Mouse (Mus musculus): ENCODE results near the gene Slc12a9. TPM values are rescaled to one million over a fixed set of nuclear protein-coding genes. Genes with fewer than 3 reads are reported as not detected.

Gene Slc12a9
- polyA plus RNA-seq, 1 experiment, result 6.4 TPM

- Histone ChIP-seq H3K9me3 (no peaks in the 10 kb centered on the region), H3K27me3 (replicated peaks) (no peaks in the 10 kb centered on the region), H3K36me3 (replicated peaks; ENCODE audit: low read length) (peaks cover 60% of the 10 kb centered on the region), H3K4me3 (replicated peaks) (peak within 1 kb of the TSS; percentile 92), H3K4me1 (peaks cover 70% of the 10 kb centered on the region)
- TF ChIP-seq GATA1 (IDR thresholded peaks at IDR 0.05; ENCODE audit: borderline replicate concordance, low read length) (no peak), FLI1 (IDR thresholded peaks at IDR 0.05; ENCODE audit: low read length) (no peak)
These were observed 19.0 kb downstream of the Slc12a9 start, which contains the start of gene Trip6 for GRCm38 (mm10) chr5:137314193-137315083. Gene Trip6, minus strand, starts transcription at chr5:137314404.

- Histone ChIP-seq H3K27me3 (replicated peaks) (no peaks in the 10 kb centered on the region), H3K4me3 (replicated peaks) (peak overlapping the region; percentile 92), H3K36me3 (replicated peaks; ENCODE audit: low read length) (peaks cover 64% of the 10 kb centered on the region), H3K4me1 (peaks cover 75% of the 10 kb centered on the region), H3K9me3 (no peaks in the 10 kb centered on the region)
- TF ChIP-seq GATA1 (IDR thresholded peaks at IDR 0.05; ENCODE audit: borderline replicate concordance, low read length), result no peak
- no peak for TF ChIP-seq FLI1 (IDR thresholded peaks at IDR 0.05; ENCODE audit: low read length)
These were observed 19.8 kb downstream of the Slc12a9 start for GRCm38 (mm10) chr5:137313466-137314192.

GRCm38 (mm10) chr5:137308356-137308755 lies 25.0 kb downstream of the Slc12a9 start:
- H3K4me3 ChIP-seq (replicated peaks), result peak overlapping the region; percentile 96
- H3K4me1 ChIP-seq, result peaks cover 80% of the 10 kb centered on the region
- H3K27me3 ChIP-seq (replicated peaks), result no peaks in the 10 kb centered on the region
- TF ChIP-seq FLI1 (IDR thresholded peaks at IDR 0.05; ENCODE audit: low read length), result no peak
- no peak for TF ChIP-seq GATA1 (IDR thresholded peaks at IDR 0.05; ENCODE audit: borderline replicate concordance, low read length)
- peaks cover 61% of the 10 kb centered on the region for H3K36me3 ChIP-seq (replicated peaks; ENCODE audit: low read length)
- no peaks in the 10 kb centered on the region for H3K9me3 ChIP-seq

GRCm38 (mm10) chr5:137307071-137307912 lies 26.1 kb downstream of the Slc12a9 start, which contains the start of gene Srrt:
Gene Srrt, minus strand, starts transcription at chr5:137307674.
- Histone ChIP-seq H3K36me3 (replicated peaks; ENCODE audit: low read length) (peaks cover 71% of the 10 kb centered on the region), H3K9me3 (no peaks in the 10 kb centered on the region), H3K27me3 (replicated peaks) (no peaks in the 10 kb centered on the region), H3K4me3 (replicated peaks) (peak within 1 kb of the TSS; percentile 96), H3K4me1 (peaks cover 80% of the 10 kb centered on the region)
- TF ChIP-seq GATA1 (IDR thresholded peaks at IDR 0.05; ENCODE audit: borderline replicate concordance, low read length) (no peak), FLI1 (IDR thresholded peaks at IDR 0.05; ENCODE audit: low read length) (no peak)

- H3K36me3 ChIP-seq (replicated peaks; ENCODE audit: low read length), result peaks cover 73% of the 10 kb centered on the region
- H3K27me3 ChIP-seq (replicated peaks), result no peaks in the 10 kb centered on the region
- TF ChIP-seq GATA1 (IDR thresholded peaks at IDR 0.05; ENCODE audit: borderline replicate concordance, low read length) (no peak), FLI1 (IDR thresholded peaks at IDR 0.05; ENCODE audit: low read length) (no peak)
- peaks cover 79% of the 10 kb centered on the region for H3K4me1 ChIP-seq
- H3K4me3 ChIP-seq (replicated peaks), result peak overlapping the region; percentile 96
- no peaks in the 10 kb centered on the region for H3K9me3 ChIP-seq
These were observed 26.9 kb downstream of the Slc12a9 start for GRCm38 (mm10) chr5:137306439-137307005.

GRCm38 (mm10) chr5:137305822-137306221 lies 27.6 kb downstream of the Slc12a9 start:
- peak overlapping the region; percentile 96 for H3K4me3 ChIP-seq (replicated peaks)
- H3K9me3 ChIP-seq, result no peaks in the 10 kb centered on the region
- H3K4me1 ChIP-seq, result peaks cover 73% of the 10 kb centered on the region
- H3K36me3 ChIP-seq (replicated peaks; ENCODE audit: low read length), result peaks cover 75% of the 10 kb centered on the region
- TF ChIP-seq GATA1 (IDR thresholded peaks at IDR 0.05; ENCODE audit: borderline replicate concordance, low read length) (no peak), FLI1 (IDR thresholded peaks at IDR 0.05; ENCODE audit: low read length) (no peak)
- no peaks in the 10 kb centered on the region for H3K27me3 ChIP-seq (replicated peaks)

- H3K4me1 ChIP-seq, result peaks cover 70% of the 10 kb centered on the region
- no peaks in the 10 kb centered on the region for H3K9me3 ChIP-seq
- TF ChIP-seq FLI1 (IDR thresholded peaks at IDR 0.05; ENCODE audit: low read length) (no peak), GATA1 (IDR thresholded peaks at IDR 0.05; ENCODE audit: borderline replicate concordance, low read length) (no peak)
- no peak overlapping the region for H3K4me3 ChIP-seq (replicated peaks)
- no peaks in the 10 kb centered on the region for H3K27me3 ChIP-seq (replicated peaks)
- peaks cover 75% of the 10 kb centered on the region for H3K36me3 ChIP-seq (replicated peaks; ENCODE audit: low read length)
These were observed 28.6 kb downstream of the Slc12a9 start for GRCm38 (mm10) chr5:137304816-137305215.

GRCm38 (mm10) chr5:137304165-137304564 lies 29.2 kb downstream of the Slc12a9 start:
- Histone ChIP-seq H3K36me3 (replicated peaks; ENCODE audit: low read length) (peaks cover 75% of the 10 kb centered on the region), H3K4me1 (peaks cover 70% of the 10 kb centered on the region), H3K9me3 (no peaks in the 10 kb centered on the region), H3K27me3 (replicated peaks) (no peaks in the 10 kb centered on the region), H3K4me3 (replicated peaks) (no peak overlapping the region)
- TF ChIP-seq FLI1 (IDR thresholded peaks at IDR 0.05; ENCODE audit: low read length) (no peak), GATA1 (IDR thresholded peaks at IDR 0.05; ENCODE audit: borderline replicate concordance, low read length) (no peak)

- TF ChIP-seq GATA1 (IDR thresholded peaks at IDR 0.05; ENCODE audit: borderline replicate concordance, low read length) (no peak), FLI1 (IDR thresholded peaks at IDR 0.05; ENCODE audit: low read length) (no peak)
- Histone ChIP-seq H3K36me3 (replicated peaks; ENCODE audit: low read length) (peaks cover 75% of the 10 kb centered on the region), H3K9me3 (no peaks in the 10 kb centered on the region), H3K4me3 (replicated peaks) (no peak overlapping the region), H3K4me1 (peaks cover 65% of the 10 kb centered on the region), H3K27me3 (replicated peaks) (no peaks in the 10 kb centered on the region)
These were observed 29.8 kb downstream of the Slc12a9 start for GRCm38 (mm10) chr5:137303609-137304008.
